In the genomic region with DNA sequence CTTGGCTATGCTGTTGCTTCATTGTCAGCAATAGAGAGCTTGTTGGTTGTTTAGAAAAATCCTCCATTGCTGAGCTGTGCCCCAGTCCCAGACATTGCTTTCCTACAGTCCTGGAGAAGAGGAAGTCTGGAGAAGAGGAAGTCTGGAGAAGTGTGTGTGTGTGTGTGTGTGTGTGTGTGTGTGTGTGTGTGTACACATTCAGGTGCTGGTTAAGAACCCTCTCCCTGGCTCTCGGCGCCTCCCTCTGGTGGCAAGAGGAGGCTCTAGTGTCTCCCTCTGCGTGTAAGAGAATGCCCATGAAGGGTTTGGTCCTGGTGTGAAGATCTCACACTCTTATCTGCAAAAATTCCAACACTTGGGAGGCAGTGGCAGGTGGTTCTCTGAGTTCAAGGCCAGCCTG, we compare ENCODE assay signal across 10 mouse cellular contexts. TPM values are rescaled to one million over a fixed set of nuclear protein-coding genes. Genes with fewer than 3 reads are reported as not detected.
DNase-seq lines count a peak whose midpoint lies in the region; ATAC-seq and TF ChIP-seq lines count a peak whose summit lies in the region.
"Had no signal": no experiment of that assay in that cellular context is flagged by ENCODE, and none has a peak within 500 bp of the region (broad histone marks: within the 10 kb centered on the region; RNA-seq: fewer than 3 reads in every experiment).

No protein-coding gene starts in this region.

- H3K4me3 ChIP-seq in kidney, postnatal 0 days (replicated peaks; ENCODE audit: low read depth, low read length) = no peak overlapping the region
- no peak overlapping the region for H3K4me3 ChIP-seq in liver, postnatal 0 days (ENCODE audit: low read depth, low read length)
- H3K4me3 ChIP-seq: limb, embryonic 15.5 days; stomach, embryonic 15.5 days had no signal

- no peaks in the 10 kb centered on the region; the same call in 1 of the 2 replicates for H3K4me1 ChIP-seq in kidney, postnatal 0 days (replicated peaks; ENCODE audit: insufficient read depth, low read length)
- 0 out of 2 replicates have a peak, but pooled peaks cover 2% of the 10 kb centered on the region for H3K4me1 ChIP-seq in liver, postnatal 0 days (ENCODE audit: insufficient read depth)

- H3K9ac ChIP-seq in kidney, postnatal 0 days (ENCODE audit: low read depth, low read length) = no peak overlapping the region
- no peak overlapping the region for H3K9ac ChIP-seq in liver, postnatal 0 days (replicated peaks)
- H3K9ac ChIP-seq: limb, embryonic 15.5 days; stomach, embryonic 15.5 days had no signal

- peak; percentile 73 for TF ChIP-seq CTCF in kidney, postnatal 0 days (IDR thresholded peaks at IDR 0.05; ENCODE audit: low read depth)
- peak; percentile 60 for TF ChIP-seq CTCF in liver, postnatal 0 days (IDR thresholded peaks at IDR 0.05; ENCODE audit: low read depth)

- no peaks in the 10 kb centered on the region for H3K9me3 ChIP-seq in kidney, postnatal 0 days (replicated peaks; ENCODE audit: low read length)
- no peaks in the 10 kb centered on the region for H3K9me3 ChIP-seq in liver, postnatal 0 days (ENCODE audit: low read length)
- H3K9me3 ChIP-seq: limb, embryonic 15.5 days; stomach, embryonic 15.5 days had no signal

- H3K27ac ChIP-seq in kidney, postnatal 0 days = no peak overlapping the region
- H3K27ac ChIP-seq in liver, postnatal 0 days (ENCODE audit: low read depth) = no peak overlapping the region
- H3K27ac ChIP-seq: limb, embryonic 15.5 days; stomach, embryonic 15.5 days had no signal

- H3K27me3 ChIP-seq in kidney, postnatal 0 days (ENCODE audit: insufficient read depth, low read length) = no peaks in the 10 kb centered on the region
- no peaks in the 10 kb centered on the region for H3K27me3 ChIP-seq in liver, postnatal 0 days (ENCODE audit: insufficient read depth, low read length)
- H3K27me3 ChIP-seq: limb, embryonic 15.5 days; stomach, embryonic 15.5 days had no signal

- ATAC-seq in kidney, postnatal 0 days (replicated peaks; ENCODE audit: low FRiP score, low read depth) = no peak
- peak; percentile 27; the same call in 1 of the 2 replicates for ATAC-seq in liver, postnatal 0 days
- no peak for ATAC-seq in megakaryocyte-erythroid progenitor cell, adult 5-6 weeks (replicated peaks; ENCODE audit: low FRiP score, low TSS enrichment, poor library complexity, severe bottlenecking)

- no peaks in the 10 kb centered on the region for H3K36me3 ChIP-seq in kidney, postnatal 0 days (ENCODE audit: insufficient read depth, low read length)
- no peaks in the 10 kb centered on the region for H3K36me3 ChIP-seq in liver, postnatal 0 days (replicated peaks; ENCODE audit: insufficient read depth, low read length)
- H3K36me3 ChIP-seq: limb, embryonic 15.5 days; stomach, embryonic 15.5 days had no signal

- 35% methylated on average over 3 of the region's 3 CpGs for WGBS in kidney, postnatal 0 days
- 27% methylated on average over 3 of the region's 3 CpGs for WGBS in liver, postnatal 0 days (ENCODE audit: insufficient replicate concordance)

- TF ChIP-seq EP300 in liver, postnatal 0 days (IDR thresholded peaks at IDR 0.05; ENCODE audit: low read depth) = no peak

- H3K4me2 ChIP-seq in kidney, postnatal 0 days (ENCODE audit: low read length) = no peak overlapping the region
- no peak overlapping the region for H3K4me2 ChIP-seq in liver, postnatal 0 days (ENCODE audit: low read depth, low read length)
- H3K4me2 ChIP-seq: limb, embryonic 15.5 days; stomach, embryonic 15.5 days had no signal

- peak; percentile 24 for DNase-seq in right cerebral cortex, adult 18-20 months
- no peak for DNase-seq in right cerebral cortex, postnatal 25 days
- peak; percentile 24 to 37 for DNase-seq in cerebellum, adult 18-20 months
- DNase-seq in frontal cortex, postnatal 36 days (ENCODE audit: low spot score in 2 of 2) = peak; percentile 14 to 19
- DNase-seq in kidney, postnatal 0 days (ENCODE audit: low spot score) = peak; percentile 53
- DNase-seq in liver, postnatal 0 days = peak; percentile 44
- DNase-seq in thymus, postnatal 36 days = no peak

RNA-seq across cellular contexts. Expression of a gene that starts 51.2 kb away (rescaled TPM):
- polyA plus RNA-seq in kidney, postnatal 0 days (2015; fragmentation: Nextera tagmentation; extraction: Ambion mirVana) = 5.9 and 6.1 TPM in 2 replicates
- polyA plus RNA-seq in liver, postnatal 0 days (2015; fragmentation: Nextera tagmentation; extraction: Ambion mirVana) = 0.31 and 0.36 TPM in 2 replicates
- not detected in 2 replicates for total RNA-seq in megakaryocyte-erythroid progenitor cell, adult 5-6 weeks (2014; fragmentation: Nextera tagmentation)
- not detected in 2 replicates for total RNA-seq in megakaryocyte-erythroid progenitor cell, adult 5-6 weeks (2017)

Comparison
In these comparisons a context has a peak if more than half of its experiments do, and no peak if none do; other contexts are left out.
1. DNase-seq: peak in right cerebral cortex, adult 18-20 months (single experiment), cerebellum, adult 18-20 months (2 of 2), frontal cortex, postnatal 36 days (2 of 2), kidney, postnatal 0 days (single experiment) and liver, postnatal 0 days (single experiment); none in right cerebral cortex, postnatal 25 days (single experiment) and thymus, postnatal 36 days (0 of 2).